Mouse (Mus musculus) liver, adult (tissue): ENCODE measurements around the gene Spata1.

Source experiments
- GATA4 ChIP-seq: IDR thresholded peaks from 2 replicates; pipeline ENCODE4 v1.6.1; 2014; ENCODE audit warnings: mild to moderate bottlenecking, low read length; ENCODE audit not compliant: insufficient replicate concordance

Spata1 gene

GRCm38 (mm10) chr3:146474428-146474827, 25.1 kb downstream of the Spata1 start:
- TF ChIP-seq GATA4 = no peak

- TF ChIP-seq GATA4 = no peak
Measured at GRCm38 (mm10) chr3:146473741-146474140, 25.8 kb downstream of the Spata1 start.

- TF ChIP-seq GATA4 = no peak
Measured at GRCm38 (mm10) chr3:146472657-146473056, 26.9 kb downstream of the Spata1 start.

GRCm38 (mm10) chr3:146469226-146469625, 30.3 kb downstream of the Spata1 start:
- TF ChIP-seq GATA4 = no peak

GRCm38 (mm10) chr3:146462939-146463338, 36.6 kb downstream of the Spata1 start:
- TF ChIP-seq GATA4 = no peak

- TF ChIP-seq GATA4 = no peak
Measured at GRCm38 (mm10) chr3:146451375-146451774, 48.2 kb downstream of the Spata1 start.

- TF ChIP-seq GATA4 = no peak
Measured at GRCm38 (mm10) chr3:146450371-146450841, 49.1 kb downstream of the Spata1 start.

GRCm38 (mm10) chr3:146449745-146450250, 49.8 kb downstream of the Spata1 start, which contains the start of gene Ctbs:
Gene Ctbs (plus strand): TSS chr3:146449795.
- no peak for TF ChIP-seq GATA4

GRCm38 (mm10) chr3:146448969-146449368, 50.6 kb downstream of the Spata1 start:
- peak; percentile 13; the same call in 1 of the 2 replicates for TF ChIP-seq GATA4

GRCm38 (mm10) chr3:146448372-146448771, 51.2 kb downstream of the Spata1 start:
- TF ChIP-seq GATA4 = no peak

- TF ChIP-seq GATA4 = no peak
Measured at GRCm38 (mm10) chr3:146447598-146447997, 52.0 kb downstream of the Spata1 start.

- TF ChIP-seq GATA4 = no peak
Measured at GRCm38 (mm10) chr3:146447156-146447555, 52.4 kb downstream of the Spata1 start.

GRCm38 (mm10) chr3:146444880-146445279, 54.7 kb downstream of the Spata1 start:
- TF ChIP-seq GATA4 = no peak

- TF ChIP-seq GATA4 = no peak
Measured at GRCm38 (mm10) chr3:146443380-146443779, 56.2 kb downstream of the Spata1 start.

- no peak for TF ChIP-seq GATA4
Measured at GRCm38 (mm10) chr3:146442936-146443335, 56.6 kb downstream of the Spata1 start.

GRCm38 (mm10) chr3:146442484-146442883, 57.1 kb downstream of the Spata1 start:
- TF ChIP-seq GATA4 = no peak

GRCm38 (mm10) chr3:146440422-146440821, 59.1 kb downstream of the Spata1 start:
- TF ChIP-seq GATA4 = no peak

- no peak for TF ChIP-seq GATA4
Measured at GRCm38 (mm10) chr3:146440011-146440410, 59.5 kb downstream of the Spata1 start.

- TF ChIP-seq GATA4 = no peak
Measured at GRCm38 (mm10) chr3:146436114-146436513, 63.4 kb downstream of the Spata1 start.
